Mouse (Mus musculus) myocyte (in vitro differentiated cells): Measurements from ENCODE around the gene Kcnh2. TPM values are rescaled to one million over a fixed set of nuclear protein-coding genes. Genes with fewer than 3 reads are reported as not detected.
A peak's percentile ranks its signal among the peaks of the same experiment; 100 is the strongest.

Experiments
- H3K27me3 ChIP-seq: one replicate; pipeline ENCODE4 v1.6.1; 2011; ENCODE audit not compliant: control insufficient read depth, insufficient read depth, insufficient read length
- H3K36me3 ChIP-seq: one replicate; pipeline ENCODE4 v1.6.1; 2011; ENCODE audit not compliant: control insufficient read depth, insufficient read depth
- H3K4me2 ChIP-seq: one replicate; pipeline ENCODE4 v1.6.1; 2011; ENCODE audit warnings: low read depth, control low read depth
- H3K4me3 ChIP-seq: one replicate; pipeline ENCODE4 v1.5.1; 2011; ENCODE audit warnings: mild to moderate bottlenecking, control low read depth, moderate library complexity
- H3K79me2 ChIP-seq: one replicate; pipeline ENCODE4 v1.6.1; 2011; ENCODE audit not compliant: control insufficient read depth, insufficient read depth
- H3ac ChIP-seq: one replicate; pipeline ENCODE4 v1.6.1; 2011; ENCODE audit not compliant: control insufficient read depth, insufficient read length
- CEBPB ChIP-seq: IDR thresholded peaks from 2 replicates; pipeline ENCODE4 v1.6.1; 2011; ENCODE audit warnings: mild to moderate bottlenecking, moderate library complexity; ENCODE audit not compliant: poor library complexity, insufficient read depth, severe bottlenecking
- E2F4 ChIP-seq: IDR thresholded peaks from one replicate; pipeline ENCODE4 v1.6.1; 2011; ENCODE audit warnings: mild to moderate bottlenecking, control low read depth, moderate library complexity; ENCODE audit not compliant: insufficient read depth
- MAX ChIP-seq: IDR thresholded peaks from one replicate; pipeline ENCODE4 v1.6.1; 2011; ENCODE audit warnings: low read depth, mild to moderate bottlenecking, control low read depth
- MYOD1 ChIP-seq, 3 experiments: IDR thresholded peaks; one replicate each; pipeline ENCODE4 v1.6.1; 2011; ENCODE audit warnings: control low read depth in 2 of 3, low read depth in 2 of 3, mild to moderate bottlenecking in 2 of 3, moderate library complexity in 1 of 3; ENCODE audit not compliant: insufficient read length in 2 of 3, control insufficient read depth in 1 of 3
- MYOG ChIP-seq, 3 experiments: IDR thresholded peaks; one replicate each; pipeline ENCODE4 v1.6.1; 2011; ENCODE audit warnings: control low read depth in 2 of 3, low read depth in 2 of 3, mild to moderate bottlenecking in 2 of 3; ENCODE audit not compliant: insufficient read length in 2 of 3, control insufficient read depth in 1 of 3, insufficient read depth in 1 of 3
- POLR2A ChIP-seq: IDR thresholded peaks from one replicate; pipeline ENCODE4 v1.6.1; 2011; ENCODE audit warnings: low read depth, mild to moderate bottlenecking, control low read depth, moderate library complexity; ENCODE audit not compliant: insufficient read length
- POLR2AphosphoS2 ChIP-seq: IDR thresholded peaks from one replicate; pipeline ENCODE4 v1.6.1; 2011; ENCODE audit warnings: low read depth, control low read depth; ENCODE audit not compliant: insufficient read length
- REST ChIP-seq: IDR thresholded peaks from one replicate; pipeline ENCODE4 v1.6.1; 2011; ENCODE audit warnings: mild to moderate bottlenecking, control low read depth, moderate library complexity; ENCODE audit not compliant: insufficient read depth, insufficient read length
- SRF ChIP-seq: IDR thresholded peaks from one replicate; pipeline ENCODE4 v1.6.1; 2011; ENCODE audit warnings: low read depth; ENCODE audit not compliant: control insufficient read depth, insufficient read length
- TCF12 ChIP-seq: IDR thresholded peaks from one replicate; pipeline ENCODE4 v1.6.1; 2011; ENCODE audit warnings: mild to moderate bottlenecking, control low read depth; ENCODE audit not compliant: poor library complexity, insufficient read depth, severe bottlenecking
- TCF3 ChIP-seq: IDR thresholded peaks from one replicate; pipeline ENCODE4 v1.6.1; 2011; ENCODE audit warnings: low read depth, control low read depth; ENCODE audit not compliant: insufficient read length
- USF1 ChIP-seq: IDR thresholded peaks from one replicate; pipeline ENCODE4 v1.6.1; 2011; ENCODE audit warnings: low read depth, mild to moderate bottlenecking, control low read depth, moderate library complexity
- polyA plus RNA-seq: library from polyadenylated mRNA; unstranded; fragments of >200 nt; fragmentation: generic; extraction: Trizol; gene quantifications from one replicate; pipeline ENCODE4 v1.2.1, GENCODE M21; 2012; ENCODE audit warnings: missing spikeins

The Kcnh2 gene
- polyA plus RNA-seq, 1 experiment: 10.3 TPM

- Histone ChIP-seq H3ac (no peak overlapping the region), H3K36me3 (no peaks in the 10 kb centered on the region), H3K4me2 (no peak overlapping the region), H3K4me3 (no peak overlapping the region), H3K79me2 (no peaks in the 10 kb centered on the region), H3K27me3 (no peaks in the 10 kb centered on the region)
- TF ChIP-seq E2F4 (no peak), POLR2A (no peak), REST (no peak)
Measured at GRCm38 (mm10) chr5:24303199-24303598, 48.2 kb downstream of the Kcnh2 start.

- TF ChIP-seq POLR2A (no peak), TCF3 (no peak), MYOD1 (IDR thresholded peaks at IDR 0.05; ENCODE audit: control insufficient read depth in 1 of 3, insufficient read length in 2 of 3, low read depth in 2 of 3) (peak in 1 of 3 experiments; percentile 20)
- no peak overlapping the region for H3K4me3 ChIP-seq
- H3K36me3 ChIP-seq: no peaks in the 10 kb centered on the region
- no peaks in the 10 kb centered on the region for H3K79me2 ChIP-seq
- no peak overlapping the region for H3ac ChIP-seq
- peak overlapping the region; percentile 3 for H3K4me2 ChIP-seq
- no peaks in the 10 kb centered on the region for H3K27me3 ChIP-seq
Measured at GRCm38 (mm10) chr5:24299845-24300589, 51.4 kb downstream of the Kcnh2 start.

- TF ChIP-seq USF1 (no peak), POLR2A (no peak), MYOG (IDR thresholded peaks at IDR 0.05; ENCODE audit: control insufficient read depth in 1 of 3, insufficient read depth in 1 of 3, insufficient read length in 2 of 3, low read depth in 2 of 3) (no peak), TCF12 (no peak), CEBPB (no peak), MYOD1 (IDR thresholded peaks at IDR 0.05; ENCODE audit: control insufficient read depth in 1 of 3, insufficient read length in 2 of 3, low read depth in 2 of 3) (no peak), TCF3 (no peak), MAX (no peak), REST (no peak), SRF (no peak), E2F4 (no peak), POLR2AphosphoS2 (no peak)
- H3K36me3 ChIP-seq: no peaks in the 10 kb centered on the region
- no peak overlapping the region for H3ac ChIP-seq
- no peaks in the 10 kb centered on the region for H3K79me2 ChIP-seq
- H3K27me3 ChIP-seq: no peaks in the 10 kb centered on the region
- no peak overlapping the region for H3K4me2 ChIP-seq
- no peak overlapping the region for H3K4me3 ChIP-seq
Measured at GRCm38 (mm10) chr5:24291954-24292353, 59.5 kb downstream of the Kcnh2 start.

- H3ac ChIP-seq: no peak overlapping the region
- no peaks in the 10 kb centered on the region for H3K27me3 ChIP-seq
- H3K36me3 ChIP-seq: no peaks in the 10 kb centered on the region
- no peak for TF ChIP-seq MAX
- TF ChIP-seq MYOG (IDR thresholded peaks at IDR 0.05; ENCODE audit: control insufficient read depth in 1 of 3, insufficient read depth in 1 of 3, insufficient read length in 2 of 3, low read depth in 2 of 3): no peak
- no peak for TF ChIP-seq E2F4
- TF ChIP-seq SRF: no peak
- no peak for TF ChIP-seq USF1
- no peak for TF ChIP-seq MYOD1 (IDR thresholded peaks at IDR 0.05; ENCODE audit: control insufficient read depth in 1 of 3, insufficient read length in 2 of 3, low read depth in 2 of 3)
- no peak for TF ChIP-seq CEBPB
- TF ChIP-seq POLR2AphosphoS2: no peak
- TF ChIP-seq REST: no peak
- no peak for TF ChIP-seq POLR2A
- TF ChIP-seq TCF3: no peak
- TF ChIP-seq TCF12: no peak
- no peak overlapping the region for H3K4me3 ChIP-seq
- peak overlapping the region; percentile 62 for H3K4me2 ChIP-seq
- no peaks in the 10 kb centered on the region for H3K79me2 ChIP-seq
Measured at GRCm38 (mm10) chr5:24286221-24286970, 65.0 kb downstream of the Kcnh2 start.

- Histone ChIP-seq H3K4me3 (no peak overlapping the region), H3K27me3 (no peaks in the 10 kb centered on the region), H3K36me3 (no peaks in the 10 kb centered on the region), H3K4me2 (peak overlapping the region; percentile 43), H3K79me2 (no peaks in the 10 kb centered on the region), H3ac (no peak overlapping the region)
- TF ChIP-seq USF1 (no peak), POLR2AphosphoS2 (no peak)
Measured at GRCm38 (mm10) chr5:24284145-24284544, 67.3 kb downstream of the Kcnh2 start.
